Mouse (Mus musculus): ENCODE measurements around the gene Grm3. TPM values are rescaled to one million over a fixed set of nuclear protein-coding genes. Genes with fewer than 3 reads are reported as not detected.

Gene Grm3
- polyA plus RNA-seq, 1 experiment from 2014 or later: 0.72 TPM

- H3K4me2 ChIP-seq: no peak overlapping the region
- H3K4me3 ChIP-seq (replicated peaks): no peak overlapping the region
- H3K9me3 ChIP-seq: no peaks in the 10 kb centered on the region
- H3K36me3 ChIP-seq: no peaks in the 10 kb centered on the region
- WGBS: 82% methylated on average over 3 of the region's 3 CpGs
- H3K27me3 ChIP-seq (replicated peaks): no peaks in the 10 kb centered on the region
- no peak for ATAC-seq (ENCODE audit: insufficient read depth, low FRiP score, low read depth)
- H3K9ac ChIP-seq: no peak overlapping the region
- no peak overlapping the region for H3K27ac ChIP-seq
- H3K4me1 ChIP-seq: no peaks in the 10 kb centered on the region
Observed at GRCm38 (mm10) chr5:9621417-9622067, 103.4 kb downstream of the Grm3 start.

GRCm38 (mm10) chr5:9579021-9579420 is 145.9 kb downstream of the Grm3 start:
- Histone ChIP-seq H3K27ac (no peak overlapping the region), H3K4me3 (replicated peaks) (no peak overlapping the region), H3K36me3 (no peaks in the 10 kb centered on the region), H3K9ac (no peak overlapping the region), H3K9me3 (no peaks in the 10 kb centered on the region), H3K4me2 (no peak overlapping the region), H3K4me1 (no peaks in the 10 kb centered on the region), H3K27me3 (replicated peaks) (no peaks in the 10 kb centered on the region)
- no peak for ATAC-seq (ENCODE audit: insufficient read depth, low FRiP score, low read depth)
- 62% methylated on average over 2 of the region's 2 CpGs for WGBS

GRCm38 (mm10) chr5:9578571-9578970 is 146.4 kb downstream of the Grm3 start:
- H3K4me3 ChIP-seq (replicated peaks): no peak overlapping the region
- no peaks in the 10 kb centered on the region for H3K27me3 ChIP-seq (replicated peaks)
- no peak overlapping the region for H3K27ac ChIP-seq
- no peak for ATAC-seq (ENCODE audit: insufficient read depth, low FRiP score, low read depth)
- H3K9ac ChIP-seq: no peak overlapping the region
- no peaks in the 10 kb centered on the region for H3K9me3 ChIP-seq
- no peak overlapping the region for H3K4me2 ChIP-seq
- no peaks in the 10 kb centered on the region for H3K36me3 ChIP-seq
- no peaks in the 10 kb centered on the region for H3K4me1 ChIP-seq
- WGBS: 73% methylated on average over 2 of the region's 2 CpGs

GRCm38 (mm10) chr5:9570946-9571345 is 154.0 kb downstream of the Grm3 start:
- no peaks in the 10 kb centered on the region for H3K27me3 ChIP-seq (replicated peaks)
- no peak for ATAC-seq (ENCODE audit: insufficient read depth, low FRiP score, low read depth)
- 83% methylated on average over 6 of the region's 6 CpGs for WGBS

GRCm38 (mm10) chr5:9557706-9558105 is 167.3 kb downstream of the Grm3 start:
- H3K36me3 ChIP-seq: no peaks in the 10 kb centered on the region
- no peak overlapping the region for H3K4me2 ChIP-seq
- 54% methylated on average over 3 of the region's 3 CpGs for WGBS
- H3K4me3 ChIP-seq (replicated peaks): no peak overlapping the region
- H3K9ac ChIP-seq: no peak overlapping the region
- no peak for ATAC-seq (ENCODE audit: insufficient read depth, low FRiP score, low read depth)
- H3K9me3 ChIP-seq: no peaks in the 10 kb centered on the region
- H3K27ac ChIP-seq: no peak overlapping the region
- no peaks in the 10 kb centered on the region for H3K27me3 ChIP-seq (replicated peaks)
- H3K4me1 ChIP-seq: no peaks in the 10 kb centered on the region

More at GRCm38 (mm10) chr5:9570946-9571345, 154.0 kb downstream of the Grm3 start:
- Histone ChIP-seq H3K4me1 (no peaks in the 10 kb centered on the region), H3K4me2 (no peak overlapping the region), H3K9ac (no peak overlapping the region), H3K36me3 (no peaks in the 10 kb centered on the region), H3K4me3 (replicated peaks) (no peak overlapping the region), H3K9me3 (no peaks in the 10 kb centered on the region), H3K27ac (no peak overlapping the region)

- no peak overlapping the region for H3K4me3 ChIP-seq (replicated peaks)
- no peaks in the 10 kb centered on the region for H3K9me3 ChIP-seq
- ATAC-seq (ENCODE audit: insufficient read depth, low FRiP score, low read depth): no peak
- H3K4me1 ChIP-seq: no peaks in the 10 kb centered on the region
- no peaks in the 10 kb centered on the region for H3K36me3 ChIP-seq
- no peak overlapping the region for H3K4me2 ChIP-seq
- no peak overlapping the region for H3K9ac ChIP-seq
- no peak overlapping the region for H3K27ac ChIP-seq
- no peaks in the 10 kb centered on the region for H3K27me3 ChIP-seq (replicated peaks)
- 41% methylated on average over 8 of the region's 8 CpGs for WGBS
Observed at GRCm38 (mm10) chr5:9540822-9541557, 184.0 kb downstream of the Grm3 start.

GRCm38 (mm10) chr5:9525507-9525906 is 199.5 kb downstream of the Grm3 start:
- no peak overlapping the region for H3K4me2 ChIP-seq
- 79% methylated on average over 4 of the region's 4 CpGs for WGBS
- H3K4me1 ChIP-seq: no peaks in the 10 kb centered on the region
- no peaks in the 10 kb centered on the region for H3K9me3 ChIP-seq
- no peak overlapping the region for H3K9ac ChIP-seq
- no peaks in the 10 kb centered on the region for H3K36me3 ChIP-seq
- no peaks in the 10 kb centered on the region for H3K27me3 ChIP-seq (replicated peaks)
- no peak overlapping the region for H3K4me3 ChIP-seq (replicated peaks)
- ATAC-seq (ENCODE audit: insufficient read depth, low FRiP score, low read depth): no peak
- no peak overlapping the region for H3K27ac ChIP-seq

- ATAC-seq (ENCODE audit: insufficient read depth, low FRiP score, low read depth): no peak
- no peak overlapping the region for H3K9ac ChIP-seq
- H3K4me3 ChIP-seq (replicated peaks): no peak overlapping the region
- H3K4me2 ChIP-seq: no peak overlapping the region
- H3K36me3 ChIP-seq: no peaks in the 10 kb centered on the region
- no peak overlapping the region for H3K27ac ChIP-seq
- 92% methylated on average over 1 of the region's 1 CpGs for WGBS
- no peaks in the 10 kb centered on the region for H3K4me1 ChIP-seq
- no peaks in the 10 kb centered on the region for H3K9me3 ChIP-seq
- no peaks in the 10 kb centered on the region for H3K27me3 ChIP-seq (replicated peaks)
Observed at GRCm38 (mm10) chr5:9511027-9511426, 213.9 kb downstream of the Grm3 start.

GRCm38 (mm10) chr5:9497235-9497634 is 227.7 kb downstream of the Grm3 start:
- no peak overlapping the region for H3K9ac ChIP-seq
- H3K4me2 ChIP-seq: no peak overlapping the region
- no peaks in the 10 kb centered on the region for H3K4me1 ChIP-seq
- no peaks in the 10 kb centered on the region for H3K27me3 ChIP-seq (replicated peaks)
- no peaks in the 10 kb centered on the region for H3K36me3 ChIP-seq
- H3K4me3 ChIP-seq (replicated peaks): no peak overlapping the region
- H3K27ac ChIP-seq: no peak overlapping the region
- H3K9me3 ChIP-seq: no peaks in the 10 kb centered on the region
- no peak for ATAC-seq (ENCODE audit: insufficient read depth, low FRiP score, low read depth)
- WGBS: 70% methylated on average over 4 of the region's 4 CpGs

- Histone ChIP-seq H3K36me3 (no peaks in the 10 kb centered on the region), H3K4me1 (no peaks in the 10 kb centered on the region), H3K9ac (no peak overlapping the region), H3K27me3 (replicated peaks) (no peaks in the 10 kb centered on the region), H3K4me2 (no peak overlapping the region), H3K9me3 (no peaks in the 10 kb centered on the region), H3K27ac (no peak overlapping the region), H3K4me3 (replicated peaks) (no peak overlapping the region)
- 23% methylated on average over 5 of the region's 5 CpGs for WGBS
- no peak for ATAC-seq (ENCODE audit: insufficient read depth, low FRiP score, low read depth)
Observed at GRCm38 (mm10) chr5:9495456-9495855, 229.5 kb downstream of the Grm3 start.

- Histone ChIP-seq H3K27me3 (replicated peaks) (no peaks in the 10 kb centered on the region), H3K27ac (no peak overlapping the region), H3K36me3 (no peaks in the 10 kb centered on the region), H3K4me1 (no peaks in the 10 kb centered on the region), H3K9ac (no peak overlapping the region), H3K4me2 (no peak overlapping the region), H3K4me3 (replicated peaks) (no peak overlapping the region), H3K9me3 (no peaks in the 10 kb centered on the region)
- 77% methylated on average over 3 of the region's 3 CpGs for WGBS
- no peak for ATAC-seq (ENCODE audit: insufficient read depth, low FRiP score, low read depth)
Observed at GRCm38 (mm10) chr5:9477587-9477986, 247.4 kb downstream of the Grm3 start.

GRCm38 (mm10) chr5:9453298-9453697 is 271.7 kb downstream of the Grm3 start:
- 94% methylated on average over 2 of the region's 2 CpGs for WGBS
- no peaks in the 10 kb centered on the region for H3K36me3 ChIP-seq
- H3K9ac ChIP-seq: no peak overlapping the region
- no peaks in the 10 kb centered on the region for H3K27me3 ChIP-seq (replicated peaks)
- H3K4me3 ChIP-seq (replicated peaks): no peak overlapping the region
- H3K4me1 ChIP-seq: no peaks in the 10 kb centered on the region
- H3K9me3 ChIP-seq: no peaks in the 10 kb centered on the region
- H3K27ac ChIP-seq: no peak overlapping the region
- H3K4me2 ChIP-seq: no peak overlapping the region
- ATAC-seq (ENCODE audit: insufficient read depth, low FRiP score, low read depth): no peak
